Mouse (Mus musculus) E14TG2a.4 (cell line): ENCODE data around the gene Rps6ka5.

ENCODE experiments used
- CTCF ChIP-seq: conservative IDR thresholded peaks from 2 replicates; pipeline ENCODE4 v1.5.1; 2014; ENCODE audit warnings: low read length
- NANOG ChIP-seq: IDR thresholded peaks from 2 replicates; pipeline ENCODE4 v1.6.1; 2014; ENCODE audit warnings: borderline replicate concordance, low read length, mixed read lengths
- POU5F1 ChIP-seq: IDR thresholded peaks from 2 replicates; pipeline ENCODE4 v1.6.1; 2014; ENCODE audit warnings: low read length, borderline replicate concordance

GRCm38 (mm10) chr12:100531740-100532139, 195.0 kb downstream of the Rps6ka5 start:
- TF ChIP-seq CTCF = no peak
- no peak for TF ChIP-seq POU5F1
- no peak for TF ChIP-seq NANOG
